In genomic region chr8:34530046-34530445, GRCm38 (mm10) we compare ENCODE assay signal across 16 mouse cellular contexts.
A peak's percentile ranks its signal among the peaks of the same experiment; 100 is the strongest.
DNase-seq lines count a peak whose midpoint lies in the region; ATAC-seq and TF ChIP-seq lines count a peak whose summit lies in the region.
"Had no signal": no experiment of that assay in that cellular context is flagged by ENCODE, and none has a peak within 500 bp of the region (broad histone marks: within the 10 kb centered on the region; RNA-seq: fewer than 3 reads in every experiment).

No protein-coding gene starts in this region.

- no peaks in the 10 kb centered on the region for H3K27me3 ChIP-seq in hindbrain, embryonic 10.5 days (ENCODE audit: insufficient read depth, poor library complexity, severe bottlenecking)
- H3K27me3 ChIP-seq: embryonic facial prominence, embryonic 13.5 days; liver, embryonic 12.5 days; stomach, embryonic 15.5 days had no signal

- H3K36me3 ChIP-seq in hindbrain, embryonic 10.5 days: no peaks in the 10 kb centered on the region
- H3K36me3 ChIP-seq: embryonic facial prominence, embryonic 13.5 days; forebrain, embryonic 10.5 days; limb, embryonic 10.5 days; liver, embryonic 12.5 days; stomach, embryonic 15.5 days had no signal

- intact Hi-C loops in left cerebral cortex, adult 2 months (cut with DNase I): no loop called here

- H3K9me3 ChIP-seq in hindbrain, embryonic 10.5 days: no peaks in the 10 kb centered on the region
- H3K9me3 ChIP-seq: embryonic facial prominence, embryonic 13.5 days; forebrain, embryonic 10.5 days; limb, embryonic 10.5 days; liver, embryonic 12.5 days; stomach, embryonic 15.5 days had no signal

- no peak overlapping the region for H3K27ac ChIP-seq in hindbrain, embryonic 10.5 days
- no peak overlapping the region for H3K27ac ChIP-seq in left cerebral cortex, adult 2 months
- H3K27ac ChIP-seq: embryonic facial prominence, embryonic 13.5 days; forebrain, embryonic 10.5 days; limb, embryonic 10.5 days; liver, embryonic 12.5 days; stomach, embryonic 15.5 days had no signal

- WGBS in hindbrain, embryonic 10.5 days: 79% methylated on average over 5 of the region's 5 CpGs

- no peaks in the 10 kb centered on the region for H3K4me1 ChIP-seq in hindbrain, embryonic 10.5 days (replicated peaks)
- H3K4me1 ChIP-seq: forebrain, embryonic 10.5 days; liver, embryonic 12.5 days; stomach, embryonic 15.5 days had no signal

- H3K4me3 ChIP-seq in hindbrain, embryonic 10.5 days: no peak overlapping the region
- H3K4me3 ChIP-seq in left cerebral cortex, adult 2 months: no peak overlapping the region
- H3K4me3 ChIP-seq: embryonic facial prominence, embryonic 13.5 days; forebrain, embryonic 10.5 days; limb, embryonic 10.5 days; liver, embryonic 12.5 days; stomach, embryonic 15.5 days had no signal

- peak; percentile 12 for DNase-seq in CD4-positive, CD25-positive, alpha-beta regulatory T cell, adult 2 months (ENCODE audit: low read depth, low spot score)
- DNase-seq in 3134 (ENCODE audit: extremely low read depth, insufficient read length, low spot score): peak; percentile 28
- DNase-seq in adrenal gland, adult (ENCODE audit: inconsistent age in 2 of 2, low spot score in 1 of 2): peak; percentile 47 to 84
- peak; percentile 60 for DNase-seq in fibroblast of lung, adult 2 months (ENCODE audit: low read depth)
- DNase-seq in layer of hippocampus, postnatal 14 days (ENCODE audit: low spot score in 2 of 2): no peak
- DNase-seq in hindbrain, embryonic 10.5 days (ENCODE audit: low spot score): no peak
- no peak for DNase-seq in left cerebral cortex, adult 2 months (ENCODE audit: extremely low spot score in 1 of 2, low spot score in 2 of 2)
- DNase-seq: gastrocnemius, postnatal 25 days; spleen, adult 18-20 months; thymus, postnatal 36 days had no signal

- no peak for ATAC-seq in CD4-positive, CD25-positive, alpha-beta regulatory T cell, adult 4 months
- ATAC-seq: liver, embryonic 12.5 days had no signal

- TF ChIP-seq CTCF in left cerebral cortex, adult 2 months (IDR thresholded peaks at IDR 0.05): no peak

Comparison
In these comparisons a context has a peak if more than half of its experiments do, and no peak if none do; other contexts are left out.
1. DNase-seq: peak in CD4-positive, CD25-positive, alpha-beta regulatory T cell, adult 2 months (single experiment), 3134 (single experiment), adrenal gland, adult (2 of 2) and fibroblast of lung, adult 2 months (single experiment); none in layer of hippocampus, postnatal 14 days (0 of 2), hindbrain, embryonic 10.5 days (single experiment) and left cerebral cortex, adult 2 months (0 of 2).